Mouse (Mus musculus) cerebellum, adult 8-10 months (tissue): ENCODE measurements around the gene Epdr1.
"Not testable (repeated sequence)": the region's sequence is repeated elsewhere in the genome, so short reads cannot be mapped to it uniquely, and the experiment has no call there.

ENCODE experiments used
- DNase-seq: peaks from one replicate; pipeline ENCODE4 v3.0.0; 2022

Gene Epdr1

DNA sequence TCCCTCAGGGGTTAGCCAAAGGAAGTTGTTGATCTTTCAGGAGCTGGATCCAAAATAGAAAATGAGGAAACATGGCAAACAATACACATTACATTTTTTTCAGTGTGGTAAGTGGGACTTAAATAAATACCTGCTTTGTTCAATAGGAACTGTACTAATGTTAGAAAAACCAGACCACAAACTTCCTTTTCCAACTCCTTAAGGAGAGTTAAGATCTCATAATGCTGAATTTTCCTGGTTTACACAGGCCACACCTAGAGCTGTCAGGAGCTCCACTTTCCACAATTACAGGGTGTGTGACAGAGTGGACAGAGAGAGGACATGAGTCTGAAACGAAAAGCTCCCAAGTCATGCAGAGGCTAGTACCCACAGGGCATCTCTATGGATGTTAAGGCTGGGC lies 16.0 kb downstream of the Epdr1 start:
- no peak for DNase-seq

- no peak for DNase-seq
These were observed 17.2 kb downstream of the Epdr1 start for GRCm38 (mm10) chr13:19602531-19602930.

- no peak for DNase-seq
These were observed 20.5 kb downstream of the Epdr1 start for GRCm38 (mm10) chr13:19599242-19599641.

- DNase-seq: no peak
These were observed 24.6 kb downstream of the Epdr1 start for GRCm38 (mm10) chr13:19595141-19595540.

GRCm38 (mm10) chr13:19590996-19591759 lies 28.5 kb downstream of the Epdr1 start:
- DNase-seq: no peak

DNA sequence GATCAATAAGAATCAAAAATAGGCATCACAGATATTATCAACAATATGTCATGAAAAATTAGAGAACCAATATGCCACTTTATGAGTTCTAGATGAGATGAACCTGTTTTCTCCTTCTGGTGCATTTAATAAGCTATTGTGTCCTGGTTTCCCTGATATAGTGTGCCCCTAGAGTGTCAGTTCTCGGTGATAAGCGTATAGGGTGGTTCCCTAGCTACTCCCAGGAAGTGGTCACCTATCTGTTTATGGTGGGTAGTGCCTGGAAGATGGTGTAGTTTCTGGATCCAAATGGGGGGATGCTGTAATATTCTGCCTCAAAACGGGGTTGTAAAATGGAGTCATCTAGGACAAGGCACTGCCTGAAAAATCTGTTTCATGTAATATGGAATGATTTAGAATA lies 43.8 kb downstream of the Epdr1 start:
- DNase-seq: no peak

GRCm38 (mm10) chr13:19574723-19575122 lies 45.0 kb downstream of the Epdr1 start:
- not testable (repeated sequence) for DNase-seq

GRCm38 (mm10) chr13:19570166-19570565 lies 49.6 kb downstream of the Epdr1 start:
- DNase-seq: not testable (repeated sequence)

GRCm38 (mm10) chr13:19562510-19562909 lies 57.2 kb downstream of the Epdr1 start:
- DNase-seq: no peak

DNA sequence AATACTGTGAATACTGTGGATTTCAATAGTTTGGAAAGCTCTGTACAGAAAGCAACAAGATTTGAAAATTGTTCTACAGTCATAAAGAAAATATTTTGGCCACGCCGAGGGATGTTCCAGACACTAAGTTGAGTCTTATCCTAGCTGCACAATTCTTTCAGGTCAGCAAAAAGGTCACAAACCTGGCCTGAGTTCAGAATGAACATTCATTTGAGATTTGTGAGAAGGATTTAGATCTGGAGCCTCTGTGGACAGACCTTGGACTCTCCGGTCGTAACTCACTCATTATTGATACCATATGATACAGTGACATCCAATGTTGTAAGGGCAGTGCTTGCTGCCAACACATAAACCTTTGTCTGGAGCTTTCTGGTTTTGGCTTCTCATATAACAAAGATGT lies 64.3 kb downstream of the Epdr1 start:
- DNase-seq: no peak
